Mouse (Mus musculus) left cerebral cortex, adult 2 months (tissue): Measurements from ENCODE around the gene Wdfy4. TPM values are rescaled to one million over a fixed set of nuclear protein-coding genes. Genes with fewer than 3 reads are reported as not detected.

Experiments used
- DNase-seq, 2 experiments: peaks; one replicate each; pipeline ENCODE4 v3.0.0; 2021 to 2022; ENCODE audit warnings: low spot score in 2 of 2, mixed read lengths in 1 of 2; ENCODE audit errors: extremely low spot score in 1 of 2
- H3K27ac ChIP-seq: fragments of 200-600 bp; 2 replicates; pipeline ENCODE4 v1.8.1; 2022
- H3K4me3 ChIP-seq: fragments of 200-600 bp; 2 replicates; pipeline ENCODE4 v1.8.1; 2022
- CTCF ChIP-seq: fragments of 200-600 bp; IDR thresholded peaks from 2 replicates; pipeline ENCODE4 v1.8.1; 2022; ENCODE audit warnings: antibody characterized with exemption, mild to moderate bottlenecking, moderate library complexity
- intact Hi-C: fragments of 180-260 bp; cut with DNase I; formaldehyde crosslinking; loops from one replicate; pipeline ENCODE4 v1.15.1; 2025
- total RNA-seq, 2 experiments: library from RNA; stranded (reverse); gene quantifications; 2 replicates each; pipeline ENCODE4 v1.2.3; 2021

Wdfy4 gene
- total RNA-seq, 2 experiments from 2014 or later = 2.8 to 3.2 TPM

DNA sequence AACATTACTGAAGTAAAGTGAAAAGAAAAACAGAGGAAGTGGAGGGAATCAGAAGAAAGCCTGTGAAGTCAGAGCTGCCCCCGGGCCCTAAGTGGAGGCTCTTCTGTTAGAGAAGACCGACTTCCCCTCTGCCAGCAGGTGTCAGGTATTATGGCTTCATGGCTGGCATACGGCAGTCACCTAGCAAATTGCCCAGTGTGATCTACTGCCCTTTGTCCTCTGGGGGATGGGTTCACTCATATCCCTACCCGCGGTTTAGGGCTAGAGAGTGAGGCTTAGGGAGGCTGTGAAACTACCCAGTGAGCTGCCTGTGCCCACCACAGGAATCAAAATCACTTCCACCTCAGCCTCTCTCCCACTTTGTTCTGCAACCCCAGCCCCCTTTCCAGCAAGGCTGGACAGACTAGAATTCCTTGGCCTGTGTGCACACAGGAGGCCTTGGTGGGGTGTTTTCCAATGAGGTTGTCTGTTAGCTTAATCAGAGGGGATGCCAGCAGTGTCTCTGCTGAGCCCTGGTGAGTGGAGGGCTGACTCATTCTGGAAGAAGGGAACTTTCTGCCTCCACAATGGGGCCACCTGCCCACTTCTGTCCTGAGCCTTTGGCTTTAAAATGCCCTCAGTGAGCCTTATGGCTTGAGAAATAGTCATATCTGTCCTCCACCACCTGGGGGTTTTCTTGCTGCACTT is 27.1 kb upstream of the Wdfy4 start:
- Histone ChIP-seq H3K27ac (no peak overlapping the region), H3K4me3 (no peak overlapping the region)
- intact Hi-C loops = no loop called here
- DNase-seq = no peak
- TF ChIP-seq CTCF = no peak

DNA sequence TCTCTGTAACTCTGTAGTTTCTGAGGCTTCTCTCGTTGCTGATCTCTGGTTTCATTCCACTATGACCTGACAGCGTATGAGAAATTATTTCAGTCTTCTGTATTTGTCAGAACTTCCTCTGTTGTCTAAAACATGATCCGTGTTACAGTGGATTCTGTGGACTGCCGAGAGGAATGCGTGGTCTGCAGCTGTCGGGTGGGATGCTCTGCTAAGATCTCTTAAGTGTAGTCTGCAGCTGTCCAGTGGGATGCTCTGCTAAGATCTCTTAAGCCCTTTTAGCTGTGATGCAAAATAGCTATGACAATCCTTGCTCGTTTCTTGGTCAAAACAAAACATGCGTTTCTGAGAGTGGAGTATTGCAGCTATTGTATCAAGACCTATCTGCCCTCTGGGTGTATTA is 25.5 kb upstream of the Wdfy4 start:
- no peak for TF ChIP-seq CTCF
- DNase-seq = no peak
- intact Hi-C loops = no loop called here
- H3K4me3 ChIP-seq = no peak overlapping the region
- no peak overlapping the region for H3K27ac ChIP-seq

DNA sequence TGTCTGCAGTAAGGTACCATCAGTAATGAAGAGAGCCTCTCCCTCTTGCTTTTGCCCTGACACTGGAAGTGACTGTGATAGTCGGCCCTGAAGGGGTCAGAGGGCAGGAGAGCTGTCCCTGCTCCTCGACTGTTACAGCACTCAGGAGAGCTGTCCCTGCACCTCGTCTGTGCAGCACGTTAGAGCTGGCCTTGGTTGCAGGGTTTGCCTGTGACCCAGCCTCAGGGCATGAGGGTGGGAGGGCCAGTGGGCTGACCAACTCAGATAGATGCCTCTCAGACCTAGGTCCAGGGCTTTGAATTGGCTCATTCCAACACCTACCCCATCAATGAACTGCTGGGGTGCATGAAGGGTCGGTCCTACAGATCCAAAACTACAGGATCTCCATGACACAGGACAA is 23.0 kb upstream of the Wdfy4 start:
- no peak for TF ChIP-seq CTCF
- intact Hi-C loops = loop anchor here (5.0 to 10.0 kb wide), 4 partner anchors 61 to 604 kb away; no protein-coding TSS in a partner anchor

DNA sequence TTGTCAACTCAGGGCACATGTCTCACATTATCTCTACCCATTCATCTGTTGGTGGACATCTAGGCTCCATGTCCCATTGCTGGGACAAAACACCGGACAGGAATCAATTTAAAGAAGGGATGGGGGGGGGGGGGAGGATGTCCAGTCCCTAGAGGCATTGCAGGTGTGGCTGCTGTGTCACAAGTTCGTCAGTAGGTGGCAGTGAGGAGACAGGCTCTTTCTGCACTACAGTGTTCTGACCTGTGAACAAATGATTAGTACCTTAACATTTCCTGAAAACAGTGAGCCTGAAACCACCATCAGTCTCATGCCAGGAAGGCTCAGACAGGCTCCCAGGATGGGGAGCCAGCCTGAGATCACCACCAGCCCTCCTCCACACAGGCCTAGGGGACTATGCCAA is 21.7 kb upstream of the Wdfy4 start:
- intact Hi-C loops = loop anchor here (5.0 to 10.0 kb wide), 4 partner anchors 60 to 602 kb away; no protein-coding TSS in a partner anchor
- TF ChIP-seq CTCF = peak; percentile 48

More for the DNA sequence above, 23.0 kb upstream of the Wdfy4 start:
- Histone ChIP-seq H3K27ac (no peak overlapping the region), H3K4me3 (no peak overlapping the region)
- no peak for DNase-seq

DNA sequence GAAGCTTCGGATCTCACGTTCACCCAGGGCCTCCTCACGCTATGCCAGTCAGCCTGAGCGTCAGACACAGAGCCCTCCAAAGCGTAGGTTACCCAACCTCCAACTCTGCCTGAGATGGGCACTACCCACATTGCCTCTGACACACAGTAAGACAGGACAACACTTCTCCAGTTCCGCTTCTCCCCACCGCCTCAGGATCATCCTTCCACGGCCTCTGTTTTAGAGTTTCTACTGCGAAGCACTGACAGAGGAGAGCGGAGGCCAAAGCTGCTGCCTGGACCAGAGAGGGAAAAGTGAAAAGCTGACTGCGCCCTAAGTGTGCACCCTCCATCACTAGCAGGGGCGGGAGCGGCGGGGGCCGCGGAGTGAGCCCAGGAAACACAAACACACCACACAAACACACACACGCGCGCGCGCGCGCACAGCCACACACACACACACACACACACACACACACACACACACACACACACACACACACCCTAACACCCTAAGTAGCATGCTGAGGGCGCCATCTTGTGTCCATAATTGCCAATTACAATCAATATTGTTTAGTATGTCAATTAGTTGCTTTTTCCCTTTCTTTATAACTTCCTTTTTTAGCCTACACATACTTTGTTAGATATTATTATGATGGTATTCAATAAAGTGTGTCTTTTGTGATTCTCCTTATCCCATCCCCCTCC is 20.1 kb upstream of the Wdfy4 start:
- peak; percentile 45 for TF ChIP-seq CTCF
- no peak overlapping the region for H3K27ac ChIP-seq
- DNase-seq = no peak
- intact Hi-C loops = loop anchor here (2.0 to 10.0 kb wide), 5 partner anchors 58 to 673 kb away; no protein-coding TSS in a partner anchor
- no peak overlapping the region for H3K4me3 ChIP-seq

More for the DNA sequence above, 21.7 kb upstream of the Wdfy4 start:
- H3K4me3 ChIP-seq = no peak overlapping the region
- H3K27ac ChIP-seq = no peak overlapping the region
- no peak for DNase-seq

- no peak; the same call in 1 of the 2 replicates for TF ChIP-seq CTCF
- H3K4me3 ChIP-seq = no peak overlapping the region
- intact Hi-C loops = loop anchor here (2.0 to 10.0 kb wide), 4 partner anchors 239 to 671 kb away; no protein-coding TSS in a partner anchor
- no peak for DNase-seq
- H3K27ac ChIP-seq = no peak overlapping the region
Observed at GRCm38 (mm10) chr14:33203777-33204176, 18.5 kb upstream of the Wdfy4 start.

- no peak overlapping the region for H3K27ac ChIP-seq
- TF ChIP-seq CTCF = no peak
- intact Hi-C loops = loop anchor here (10.0 kb wide), 3 partner anchors 238 to 598 kb away; no protein-coding TSS in a partner anchor
- no peak overlapping the region for H3K4me3 ChIP-seq
- DNase-seq = no peak
Observed at GRCm38 (mm10) chr14:33202885-33203284, 17.6 kb upstream of the Wdfy4 start.

DNA sequence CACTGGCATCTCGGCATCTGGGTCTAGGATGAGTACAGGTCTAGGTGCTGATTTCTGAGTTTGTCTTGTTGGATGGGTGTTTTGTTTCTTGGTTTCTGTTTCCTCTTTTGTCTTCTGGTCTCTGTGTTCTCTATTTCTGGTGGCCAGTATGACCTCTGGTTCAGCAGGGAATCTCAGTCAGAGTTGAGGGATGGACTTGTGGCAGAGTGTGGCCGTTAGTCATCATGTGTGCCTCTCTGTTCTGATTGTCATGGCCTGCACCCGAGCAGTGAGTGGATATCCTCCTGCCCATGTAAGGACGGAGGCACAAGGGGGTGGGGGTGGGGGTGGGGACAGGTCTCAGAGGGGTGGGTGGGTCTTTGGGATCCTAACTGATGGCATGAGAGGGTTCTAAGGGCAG is 16.9 kb upstream of the Wdfy4 start:
- Histone ChIP-seq H3K4me3 (no peak overlapping the region), H3K27ac (no peak overlapping the region)
- no peak for TF ChIP-seq CTCF
- intact Hi-C loops = loop anchor here (10.0 kb wide), 3 partner anchors 237 to 597 kb away; no protein-coding TSS in a partner anchor
- no peak for DNase-seq

GRCm38 (mm10) chr14:33194241-33194640 is 8.9 kb upstream of the Wdfy4 start:
- intact Hi-C loops = no loop called here
- TF ChIP-seq CTCF = no peak
- no peak overlapping the region for H3K4me3 ChIP-seq

DNA sequence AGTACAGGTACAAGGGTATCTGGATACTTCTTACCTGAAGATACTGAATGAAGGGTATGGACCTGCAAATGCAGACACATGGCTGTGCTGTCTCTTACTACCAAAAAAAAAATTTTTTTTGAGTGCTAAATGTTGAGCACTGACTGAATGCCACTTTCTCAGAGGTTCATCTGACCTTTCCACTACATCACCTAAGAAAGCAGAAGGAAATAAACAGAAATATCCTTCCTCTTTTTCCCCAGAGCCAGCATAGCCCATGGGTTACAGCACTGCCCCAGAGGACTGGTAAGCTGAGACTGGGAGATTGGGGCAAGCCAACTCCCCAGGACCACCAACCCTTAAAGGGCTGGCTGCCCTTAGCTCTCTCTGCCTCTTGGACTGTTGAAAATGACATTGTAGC is 8.5 kb upstream of the Wdfy4 start:
- no peak for DNase-seq
- H3K27ac ChIP-seq = no peak overlapping the region
- no peak for TF ChIP-seq CTCF
- intact Hi-C loops = no loop called here
- no peak overlapping the region for H3K4me3 ChIP-seq

More at GRCm38 (mm10) chr14:33194241-33194640, 8.9 kb upstream of the Wdfy4 start:
- no peak overlapping the region for H3K27ac ChIP-seq
- DNase-seq = no peak

GRCm38 (mm10) chr14:33190646-33191045 is 5.3 kb upstream of the Wdfy4 start:
- DNase-seq = no peak

GRCm38 (mm10) chr14:33189849-33190423 is 4.6 kb upstream of the Wdfy4 start:
- DNase-seq = no peak
- intact Hi-C loops = no loop called here
- Histone ChIP-seq H3K4me3 (no peak overlapping the region), H3K27ac (no peak overlapping the region)
- no peak for TF ChIP-seq CTCF

More at GRCm38 (mm10) chr14:33190646-33191045, 5.3 kb upstream of the Wdfy4 start:
- H3K4me3 ChIP-seq = no peak overlapping the region
- intact Hi-C loops = no loop called here
- no peak overlapping the region for H3K27ac ChIP-seq
- TF ChIP-seq CTCF = no peak
